Mouse (Mus musculus) frontal cortex, postnatal 25 days (tissue): ENCODE data around the gene St6galnac4.

Source experiments
- DNase-seq, 2 experiments: peaks; one replicate each; pipeline ENCODE4 v3.0.0; 2022; ENCODE audit warnings: low spot score in 2 of 2

The St6galnac4 gene

GRCm38 (mm10) chr2:32586871-32587351 lies at the start of gene St6galnac4:
TSS of gene St6galnac4 (plus strand) at chr2:32587095.
- DNase-seq = peak; percentile 78

- no peak for DNase-seq
Measured at GRCm38 (mm10) chr2:32537360-32537905, 49.5 kb upstream of the St6galnac4 start.

- no peak for DNase-seq
Measured at GRCm38 (mm10) chr2:32537941-32538340, 49.0 kb upstream of the St6galnac4 start.

GRCm38 (mm10) chr2:32538461-32538860 lies 48.4 kb upstream of the St6galnac4 start:
- DNase-seq = no peak

GRCm38 (mm10) chr2:32539452-32539981 lies 47.4 kb upstream of the St6galnac4 start:
- no peak for DNase-seq

- no peak for DNase-seq
Measured at GRCm38 (mm10) chr2:32541333-32541908, 45.5 kb upstream of the St6galnac4 start.

GRCm38 (mm10) chr2:32541986-32542573 lies 44.8 kb upstream of the St6galnac4 start:
- DNase-seq = no peak

GRCm38 (mm10) chr2:32543031-32543449 lies 43.9 kb upstream of the St6galnac4 start:
- no peak for DNase-seq

- DNase-seq = no peak
Measured at GRCm38 (mm10) chr2:32546951-32547350, 39.9 kb upstream of the St6galnac4 start.

- DNase-seq = no peak
Measured at GRCm38 (mm10) chr2:32547380-32547779, 39.5 kb upstream of the St6galnac4 start.

GRCm38 (mm10) chr2:32547964-32548739 lies 38.7 kb upstream of the St6galnac4 start:
- DNase-seq = no peak

GRCm38 (mm10) chr2:32549171-32549570 lies 37.7 kb upstream of the St6galnac4 start:
- DNase-seq = no peak

GRCm38 (mm10) chr2:32549764-32550163 lies 37.1 kb upstream of the St6galnac4 start:
- DNase-seq = no peak

- no peak for DNase-seq
Measured at GRCm38 (mm10) chr2:32551236-32551635, 35.7 kb upstream of the St6galnac4 start.

- DNase-seq = no peak
Measured at GRCm38 (mm10) chr2:32553592-32554148, 33.2 kb upstream of the St6galnac4 start.

GRCm38 (mm10) chr2:32555484-32555883 lies 31.4 kb upstream of the St6galnac4 start:
- no peak for DNase-seq

- no peak for DNase-seq
Measured at GRCm38 (mm10) chr2:32556019-32556418, 30.9 kb upstream of the St6galnac4 start.

- no peak for DNase-seq
Measured at GRCm38 (mm10) chr2:32559570-32559969, 27.3 kb upstream of the St6galnac4 start.

- DNase-seq = peak in 1 of 2 experiments; percentile 56
Measured at GRCm38 (mm10) chr2:32566536-32567063, 20.3 kb upstream of the St6galnac4 start.

GRCm38 (mm10) chr2:32568149-32568548 lies 18.7 kb upstream of the St6galnac4 start:
- DNase-seq = no peak

- no peak for DNase-seq
Measured at GRCm38 (mm10) chr2:32568941-32569340, 18.0 kb upstream of the St6galnac4 start.
